Mouse (Mus musculus) heart, adult 2 months (tissue): ENCODE measurements around the gene Tbc1d22a.

Experiments
- CTCF ChIP-seq: fragments of 200-600 bp; IDR thresholded peaks from 2 replicates; pipeline ENCODE4 v1.8.1; 2022; ENCODE audit warnings: antibody characterized with exemption, mild to moderate bottlenecking, moderate library complexity
- EP300 ChIP-seq: fragments of 200-500 bp; IDR thresholded peaks from 2 replicates; pipeline ENCODE4 v1.6.1; 2011; ENCODE audit warnings: low read depth, low read length, control low read depth; ENCODE audit not compliant: insufficient read depth
- POLR2A ChIP-seq: fragments of 200-500 bp; IDR thresholded peaks from 2 replicates; pipeline ENCODE4 v1.6.1; 2011; ENCODE audit warnings: mild to moderate bottlenecking, low read depth, low read length, control low read depth; ENCODE audit not compliant: insufficient read depth

DNA sequence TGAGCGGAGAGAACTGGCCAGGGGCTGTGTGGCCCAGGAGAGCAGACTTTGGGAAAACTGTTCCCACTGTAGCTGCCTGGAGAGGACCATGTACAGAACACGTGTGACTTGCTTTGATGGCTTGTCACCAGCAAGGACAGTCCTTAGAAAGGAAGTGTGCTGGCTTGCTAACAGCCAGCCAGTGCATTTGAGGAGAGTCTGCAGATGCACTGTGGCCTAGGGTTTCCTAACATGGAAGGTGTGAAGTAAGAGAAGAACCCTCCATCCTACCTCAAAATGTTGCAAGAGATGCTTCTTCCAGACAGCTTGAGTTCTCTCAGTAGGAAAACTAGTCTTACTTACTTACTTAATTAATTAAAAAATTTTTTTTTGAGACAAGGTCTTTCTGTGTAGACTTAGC lies 140.7 kb downstream of the Tbc1d22a start:
- TF ChIP-seq CTCF = no peak
- TF ChIP-seq EP300 = no peak
- TF ChIP-seq POLR2A = no peak
